Mouse (Mus musculus): ENCODE data around the gene Sde2.
"Not testable (repeated sequence)": the region's sequence is repeated elsewhere in the genome, so short reads cannot be mapped to it uniquely, and the experiment has no call there.

The Sde2 gene

DNA sequence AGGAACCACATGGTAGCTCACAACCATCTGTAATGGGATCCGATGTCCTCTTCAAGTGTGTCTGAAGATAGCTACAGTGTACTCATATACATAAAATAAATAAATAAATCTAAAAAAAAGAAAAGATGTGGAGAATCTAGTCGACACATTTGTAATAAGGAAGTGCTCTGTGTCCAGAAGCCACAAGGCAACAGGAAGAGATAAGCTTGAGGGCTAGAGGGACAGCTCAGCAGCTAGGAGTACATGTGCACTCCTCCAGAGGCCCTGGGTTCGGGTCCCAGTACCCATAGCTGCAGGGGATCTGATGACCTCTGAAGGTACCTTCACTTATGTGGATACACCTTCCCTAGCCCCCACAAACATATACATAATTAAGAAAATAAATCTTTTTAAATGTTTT is 30.8 kb downstream of the Sde2 start:
- DNase-seq (ENCODE audit: extremely low read depth, low read depth): no peak

GRCm38 (mm10) chr1:180883731-180884130 is 32.8 kb downstream of the Sde2 start:
- no peak for DNase-seq (ENCODE audit: extremely low read depth, low read depth)

DNA sequence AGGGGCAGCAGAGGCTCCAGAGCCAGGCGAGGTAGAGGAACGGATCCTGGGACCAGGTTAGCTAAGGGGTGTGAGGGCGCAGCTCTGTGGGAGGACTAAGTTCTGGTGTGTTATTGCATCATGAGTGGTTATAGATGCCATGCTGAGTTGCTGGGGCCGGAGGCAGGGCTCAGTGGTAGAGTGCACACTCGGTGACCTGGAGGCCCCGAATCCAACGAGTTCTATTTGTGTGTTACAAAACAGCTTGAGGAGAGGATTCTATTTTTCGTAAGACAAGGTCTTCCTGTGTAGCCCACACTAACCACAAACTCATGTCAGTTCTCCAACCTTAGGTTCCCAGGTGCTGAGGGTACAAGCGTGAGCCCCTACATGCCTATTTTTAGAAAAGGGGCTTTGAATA is 33.6 kb downstream of the Sde2 start:
- no peak for DNase-seq (ENCODE audit: extremely low read depth, low read depth)

DNA sequence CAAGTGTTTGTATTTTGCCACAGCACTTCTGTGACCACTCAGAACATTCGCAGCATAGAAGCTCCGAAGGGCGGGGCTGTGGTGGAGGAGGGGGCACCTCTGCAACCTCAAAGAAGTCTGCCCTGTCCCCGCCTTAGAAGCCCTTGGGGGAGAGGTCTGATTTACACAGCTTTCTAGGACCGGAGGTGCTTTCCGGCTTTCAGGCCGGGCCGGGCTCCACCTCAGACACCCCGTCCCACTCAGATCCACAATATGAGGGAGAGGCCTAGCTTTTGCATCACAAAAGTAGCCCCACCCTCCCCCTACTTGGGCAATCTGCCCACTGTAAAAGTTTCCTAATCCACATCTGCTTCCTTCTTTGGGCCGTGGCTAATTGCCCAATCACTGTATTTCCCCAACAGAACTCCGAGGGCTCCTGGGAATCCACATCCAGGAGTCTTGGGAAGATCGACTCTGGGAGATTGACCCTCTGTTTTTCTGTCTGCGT is 37.7 kb downstream of the Sde2 start:
- DNase-seq (ENCODE audit: extremely low read depth, low read depth): no peak

DNA sequence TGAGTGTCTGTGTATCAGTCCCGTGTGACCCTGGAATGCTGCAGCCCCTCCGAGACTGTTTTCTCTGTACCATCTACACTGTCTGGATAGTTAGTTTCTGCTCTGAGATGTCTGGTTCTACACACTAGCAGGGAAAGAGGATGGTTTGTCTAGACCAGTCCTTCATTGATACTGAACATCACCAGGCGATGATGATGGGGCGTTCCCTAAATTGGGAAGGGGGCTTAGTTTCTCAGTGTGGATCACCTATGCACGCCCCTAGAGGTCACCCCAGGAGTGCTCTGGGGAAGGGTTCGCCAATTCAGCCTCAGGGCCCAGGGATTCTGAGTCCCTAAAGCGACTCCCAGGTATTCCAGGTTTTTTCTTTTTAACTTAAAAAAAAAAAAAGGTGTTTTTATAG is 38.2 kb downstream of the Sde2 start:
- DNase-seq (ENCODE audit: extremely low read depth, low read depth): no peak

DNA sequence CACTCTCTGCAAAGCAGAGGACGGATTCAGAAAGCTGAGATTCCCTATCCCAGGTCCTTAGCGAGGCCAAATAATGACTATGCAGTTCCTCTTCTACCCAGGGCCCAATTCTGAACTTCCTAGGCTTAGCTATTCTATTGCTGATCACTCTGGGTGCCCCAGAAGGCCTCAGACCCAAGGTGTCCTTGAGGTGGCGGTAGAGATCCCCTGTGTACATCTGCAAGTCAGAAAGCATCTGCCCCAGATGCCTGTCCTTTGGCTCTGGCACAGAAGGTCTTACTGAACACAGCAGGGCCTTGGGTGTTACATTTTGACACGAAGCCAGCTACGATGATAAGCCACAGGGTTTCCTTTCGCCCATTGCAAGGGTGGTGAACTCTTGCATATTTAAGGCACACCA is 38.9 kb downstream of the Sde2 start:
- DNase-seq (ENCODE audit: extremely low read depth, low read depth): peak; percentile 51

- DNase-seq (ENCODE audit: extremely low read depth, low read depth): no peak
Measured at GRCm38 (mm10) chr1:180892808-180893207, 41.9 kb downstream of the Sde2 start, which contains the start of gene Lefty2. Gene Lefty2 (plus strand): TSS chr1:180893108.

GRCm38 (mm10) chr1:180894088-180894987 is 43.4 kb downstream of the Sde2 start:
- not testable (repeated sequence) for DNase-seq (ENCODE audit: extremely low read depth, low read depth)

DNA sequence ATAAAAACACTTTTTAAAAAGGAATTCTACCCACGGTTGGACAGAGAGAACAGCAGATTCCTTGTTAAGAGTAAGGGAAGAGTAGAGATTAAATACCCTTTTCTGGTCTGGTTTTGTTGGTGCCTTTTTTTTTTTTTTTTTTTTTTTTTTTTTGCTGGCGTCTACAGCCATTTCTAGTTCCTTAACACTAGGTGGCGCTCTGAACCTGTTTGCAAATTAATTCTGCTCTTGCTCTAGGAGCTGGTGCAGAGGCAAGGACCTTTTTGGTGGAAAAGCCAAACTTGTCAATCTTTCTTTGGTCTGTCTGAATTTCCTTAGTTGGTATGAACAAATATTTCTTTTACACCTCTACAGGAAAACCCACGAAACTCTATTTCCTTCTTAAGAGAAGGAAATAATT is 50.2 kb downstream of the Sde2 start:
- peak; percentile 51 for DNase-seq (ENCODE audit: extremely low read depth, low read depth)

- peak; percentile 99 for DNase-seq (ENCODE audit: extremely low read depth, low read depth)
Measured at GRCm38 (mm10) chr1:180902915-180903314, 52.0 kb downstream of the Sde2 start.

DNA sequence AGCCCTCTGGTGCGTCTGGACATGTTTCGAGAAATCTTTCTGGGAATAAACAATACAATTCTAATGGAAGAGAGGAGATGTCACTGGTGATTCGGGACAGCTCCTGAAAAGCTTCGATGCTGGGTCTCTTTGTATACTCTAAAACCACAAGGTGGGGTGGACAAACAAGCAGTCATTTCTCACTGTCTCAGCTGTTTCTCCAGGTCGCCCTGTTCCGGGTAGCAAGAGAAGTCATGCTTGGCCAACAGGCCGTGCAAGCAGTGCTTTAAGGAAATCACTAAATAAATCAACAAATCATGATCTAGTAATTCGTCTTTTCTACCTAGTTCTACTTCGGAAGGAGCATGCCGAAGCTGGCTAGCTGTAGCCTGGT is 52.7 kb downstream of the Sde2 start:
- DNase-seq (ENCODE audit: extremely low read depth, low read depth): no peak

- peak; percentile 87 for DNase-seq (ENCODE audit: extremely low read depth, low read depth)
Measured at GRCm38 (mm10) chr1:180904039-180904814, 53.3 kb downstream of the Sde2 start, which contains the start of gene Pycr2. Gene Pycr2 (plus strand): TSS chr1:180904293.

GRCm38 (mm10) chr1:180904815-180905080 is 53.8 kb downstream of the Sde2 start:
- DNase-seq (ENCODE audit: extremely low read depth, low read depth): no peak

- no peak for DNase-seq (ENCODE audit: extremely low read depth, low read depth)
Measured at GRCm38 (mm10) chr1:180905307-180905706, 54.4 kb downstream of the Sde2 start.

DNA sequence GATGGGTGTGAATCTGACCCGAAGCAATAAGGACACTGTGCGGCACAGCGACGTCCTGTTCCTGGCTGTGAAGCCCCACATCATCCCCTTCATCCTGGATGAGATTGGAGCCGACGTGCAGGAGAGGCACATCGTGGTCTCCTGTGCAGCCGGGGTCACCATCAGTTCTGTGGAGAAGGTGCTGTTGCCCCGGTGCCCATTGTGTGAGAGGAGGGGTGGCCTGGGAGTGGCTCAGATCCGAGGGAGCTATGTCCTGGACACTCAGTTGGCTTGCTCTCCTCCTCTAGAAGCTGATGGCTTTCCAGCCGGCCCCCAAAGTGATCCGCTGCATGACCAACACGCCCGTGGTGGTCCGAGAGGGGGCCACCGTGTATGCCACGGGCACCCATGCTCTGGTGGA is 54.9 kb downstream of the Sde2 start:
- DNase-seq (ENCODE audit: extremely low read depth, low read depth): no peak

GRCm38 (mm10) chr1:180906461-180907147 is 55.7 kb downstream of the Sde2 start:
- DNase-seq (ENCODE audit: extremely low read depth, low read depth): peak; percentile 59

- no peak for DNase-seq (ENCODE audit: extremely low read depth, low read depth)
Measured at GRCm38 (mm10) chr1:180911138-180911537, 60.2 kb downstream of the Sde2 start.

DNA sequence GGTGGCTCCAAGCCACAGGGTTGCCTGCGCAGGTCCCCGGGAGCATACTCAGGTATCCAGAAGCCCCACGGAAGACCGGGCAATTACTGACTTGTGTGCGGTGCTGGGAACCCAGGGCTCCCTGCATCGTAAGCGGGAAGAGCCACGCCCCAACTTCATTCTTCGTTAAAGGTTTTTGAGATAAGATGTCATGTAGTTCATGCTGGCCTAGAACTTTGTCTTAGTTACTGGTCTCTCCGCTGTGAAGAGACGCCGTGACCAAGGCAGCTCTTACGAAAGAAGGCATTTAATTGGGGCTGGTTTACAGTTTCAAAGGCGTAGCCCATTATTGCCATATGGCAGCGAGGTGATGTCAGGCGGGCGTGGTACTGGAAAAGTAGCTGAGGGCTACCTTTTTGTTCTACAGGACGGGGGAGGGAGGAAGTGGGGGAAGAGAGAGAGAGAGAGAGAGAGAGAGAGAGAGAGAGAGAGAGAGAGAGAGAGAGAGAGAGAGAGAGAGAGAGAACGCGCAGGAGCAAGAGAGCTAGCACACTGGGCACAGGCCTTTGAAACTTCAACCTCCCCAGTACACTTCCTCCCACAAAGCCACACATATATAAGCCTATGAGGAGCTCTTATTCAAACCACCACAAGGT is 60.8 kb downstream of the Sde2 start:
- DNase-seq (ENCODE audit: extremely low read depth, low read depth): peak; percentile 71

GRCm38 (mm10) chr1:180912792-180913191 is 61.9 kb downstream of the Sde2 start:
- no peak for DNase-seq (ENCODE audit: extremely low read depth, low read depth)

GRCm38 (mm10) chr1:180913797-180914196 is 62.9 kb downstream of the Sde2 start:
- no peak for DNase-seq (ENCODE audit: extremely low read depth, low read depth)

DNA sequence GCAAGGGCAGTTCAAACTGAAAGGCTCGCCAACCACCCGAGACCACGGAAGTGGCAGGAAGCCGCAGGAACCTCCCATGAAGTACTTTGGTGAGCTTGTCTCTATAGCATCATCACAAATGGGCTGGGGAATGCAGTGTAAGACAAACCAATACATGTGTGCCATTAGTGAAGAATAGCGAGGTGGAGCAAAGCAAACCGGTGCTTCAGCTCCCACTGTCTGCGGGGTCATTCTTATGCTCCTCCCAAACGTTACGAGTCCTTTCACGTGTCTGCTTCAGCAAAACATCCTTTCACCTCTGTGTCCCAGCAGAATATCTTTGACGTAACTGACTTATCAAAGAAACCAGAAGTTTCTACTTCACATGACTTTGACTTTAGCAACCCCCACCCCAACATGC is 65.5 kb downstream of the Sde2 start:
- no peak for DNase-seq (ENCODE audit: extremely low read depth, low read depth)
